Mouse (Mus musculus): ENCODE results near the gene Wnt2.

- TF ChIP-seq CTCF (IDR thresholded peaks at IDR 0.05; ENCODE audit: low read depth, low read length) = no peak
- TF ChIP-seq POLR2A (IDR thresholded peaks at IDR 0.05; ENCODE audit: borderline replicate concordance, low read depth, low read length) = no peak
These were observed 83.9 kb downstream of the Wnt2 start for GRCm38 (mm10) chr6:17946456-17946855.

All from bone marrow macrophage, adult 2 months (primary cell).